21 mouse cellular contexts compared by ENCODE assay signal in the genomic region with DNA sequence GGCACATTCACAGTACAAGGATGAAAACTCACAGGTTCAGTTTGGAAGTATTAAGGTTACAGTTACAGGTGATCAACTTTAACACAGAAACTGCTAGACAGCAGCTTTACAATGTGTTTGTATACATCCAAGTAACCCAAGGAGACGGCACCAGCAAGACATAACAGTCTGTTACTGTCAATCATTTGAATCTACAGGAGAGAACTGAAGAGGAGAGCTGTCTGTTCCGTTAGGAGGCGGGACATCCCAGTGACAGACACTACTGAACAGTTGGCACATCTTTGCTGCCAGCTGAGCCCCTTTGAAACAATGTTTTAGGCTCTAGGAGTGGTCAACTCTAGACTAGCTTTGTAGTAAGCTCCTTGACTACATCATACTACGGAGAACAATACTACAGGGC. TPM values are rescaled to one million over a fixed set of nuclear protein-coding genes. Genes with fewer than 3 reads are reported as not detected.
DNase-seq lines count a peak whose midpoint lies in the region; ATAC-seq and TF ChIP-seq lines count a peak whose summit lies in the region.
"Had no signal": no experiment of that assay in that cellular context is flagged by ENCODE, and none has a peak within 500 bp of the region (broad histone marks: within the 10 kb centered on the region; RNA-seq: fewer than 3 reads in every experiment).

No protein-coding gene starts in this region.

- no peak overlapping the region for H3K27ac ChIP-seq in forebrain, embryonic 13.5 days
- H3K27ac ChIP-seq in forebrain, embryonic 10.5 days, result no peak overlapping the region
- H3K27ac ChIP-seq in forebrain, embryonic 15.5 days (replicated peaks), result no peak overlapping the region
- no peak overlapping the region for H3K27ac ChIP-seq in forebrain, embryonic 12.5 days
- no peak overlapping the region for H3K27ac ChIP-seq in forebrain, postnatal 0 days (ENCODE audit: low read depth, low read length)
- H3K27ac ChIP-seq: embryonic facial prominence, embryonic 10.5 days; embryonic facial prominence, embryonic 12.5 days had no signal

- no peaks in the 10 kb centered on the region for H3K27me3 ChIP-seq in forebrain, embryonic 13.5 days
- H3K27me3 ChIP-seq in forebrain, embryonic 10.5 days (ENCODE audit: poor library complexity, severe bottlenecking), result no peaks in the 10 kb centered on the region
- no peaks in the 10 kb centered on the region for H3K27me3 ChIP-seq in forebrain, embryonic 15.5 days
- H3K27me3 ChIP-seq in forebrain, embryonic 12.5 days, result no peaks in the 10 kb centered on the region
- H3K27me3 ChIP-seq in forebrain, postnatal 0 days (ENCODE audit: insufficient read depth, low read length), result no peaks in the 10 kb centered on the region
- H3K27me3 ChIP-seq: CH12.LX; embryonic facial prominence, embryonic 12.5 days had no signal

- TF ChIP-seq POLR2A in brain, embryonic 14.5 days (IDR thresholded peaks at IDR 0.05; ENCODE audit: borderline replicate concordance, extremely low read depth, insufficient read depth, insufficient read length, poor library complexity, severe bottlenecking), result no peak

- peaks cover 46% of the 10 kb centered on the region for H3K36me3 ChIP-seq in forebrain, embryonic 13.5 days (ENCODE audit: poor library complexity, severe bottlenecking)
- H3K36me3 ChIP-seq in forebrain, embryonic 10.5 days (replicated peaks), result peaks cover 51% of the 10 kb centered on the region
- H3K36me3 ChIP-seq in forebrain, embryonic 15.5 days, result peaks cover 31% of the 10 kb centered on the region; the same call in 1 of the 2 replicates
- peaks cover 34% of the 10 kb centered on the region for H3K36me3 ChIP-seq in forebrain, embryonic 12.5 days (replicated peaks)
- peaks cover 42% of the 10 kb centered on the region for H3K36me3 ChIP-seq in forebrain, postnatal 0 days (ENCODE audit: insufficient read depth)

- no peaks in the 10 kb centered on the region for H3K4me1 ChIP-seq in forebrain, embryonic 13.5 days
- H3K4me1 ChIP-seq in forebrain, embryonic 10.5 days, result no peaks in the 10 kb centered on the region
- H3K4me1 ChIP-seq in forebrain, embryonic 15.5 days, result no peaks in the 10 kb centered on the region
- no peaks in the 10 kb centered on the region for H3K4me1 ChIP-seq in forebrain, embryonic 12.5 days
- no peaks in the 10 kb centered on the region for H3K4me1 ChIP-seq in forebrain, postnatal 0 days (ENCODE audit: insufficient read depth)
- H3K4me1 ChIP-seq: embryonic facial prominence, embryonic 10.5 days; embryonic facial prominence, embryonic 12.5 days had no signal

- no peak overlapping the region for H3K9ac ChIP-seq in forebrain, embryonic 13.5 days
- no peak overlapping the region for H3K9ac ChIP-seq in forebrain, embryonic 15.5 days (replicated peaks)
- H3K9ac ChIP-seq in forebrain, embryonic 12.5 days, result no peak overlapping the region
- H3K9ac ChIP-seq in forebrain, postnatal 0 days, result no peak overlapping the region
- H3K9ac ChIP-seq: embryonic facial prominence, embryonic 12.5 days had no signal

- DNase-seq in forebrain, embryonic 10.5 days (ENCODE audit: extremely low spot score, low spot score), result no peak
- DNase-seq in brain, embryonic 14.5 days (ENCODE audit: low read depth), result peak; percentile 49
- DNase-seq in forebrain, postnatal 0 days, result no peak
- no peak for DNase-seq in MN1 (ENCODE audit: low spot score)
- DNase-seq: adrenal gland, adult 2 months; adrenal gland, postnatal 10 days; adrenal gland, postnatal 25 days; B cell, adult 2 months; cerebellum, adult 11-12 months; cerebellum, adult 2 months; cerebellum, adult 9-10 months; cerebellum, postnatal 10 days; cerebellum, postnatal 25 days had no signal

- ATAC-seq in forebrain, embryonic 13.5 days, result peak; percentile 65; the same call in 1 of the 2 replicates
- peak; percentile 48 for ATAC-seq in forebrain, embryonic 15.5 days (replicated peaks)
- no peak for ATAC-seq in forebrain, embryonic 12.5 days (ENCODE audit: low FRiP score)
- ATAC-seq in forebrain, postnatal 0 days, result peak; percentile 40; the same call in 1 of the 2 replicates
- ATAC-seq: CD4-positive, CD25-positive, alpha-beta regulatory T cell, adult 4 months had no signal

- TF ChIP-seq CTCF in brain, embryonic 14.5 days (IDR thresholded peaks at IDR 0.05; ENCODE audit: borderline replicate concordance, extremely low read depth, insufficient read depth, insufficient read length), result no peak
- TF ChIP-seq CTCF in forebrain, postnatal 0 days (IDR thresholded peaks at IDR 0.05; ENCODE audit: low read depth), result no peak

- no peak overlapping the region for H3K4me2 ChIP-seq in forebrain, embryonic 13.5 days
- H3K4me2 ChIP-seq in forebrain, embryonic 15.5 days (replicated peaks), result no peak overlapping the region
- no peak overlapping the region for H3K4me2 ChIP-seq in forebrain, embryonic 12.5 days
- H3K4me2 ChIP-seq in forebrain, postnatal 0 days (ENCODE audit: low read depth), result no peak overlapping the region
- H3K4me2 ChIP-seq: embryonic facial prominence, embryonic 12.5 days had no signal

- WGBS in forebrain, embryonic 13.5 days, result 84% methylated on average over 4 of the region's 4 CpGs
- 92% methylated on average over 4 of the region's 4 CpGs for whole genome bisulfite sequencing in forebrain, embryonic 10.5 days
- 78% methylated on average over 4 of the region's 4 CpGs for WGBS in forebrain, embryonic 15.5 days
- 93% methylated on average over 4 of the region's 4 CpGs for WGBS in forebrain, embryonic 12.5 days
- WGBS in forebrain, postnatal 0 days, result 74% methylated on average over 4 of the region's 4 CpGs

- H3K9me3 ChIP-seq in forebrain, embryonic 13.5 days (replicated peaks), result no peaks in the 10 kb centered on the region
- no peaks in the 10 kb centered on the region for H3K9me3 ChIP-seq in forebrain, embryonic 10.5 days
- no peaks in the 10 kb centered on the region for H3K9me3 ChIP-seq in forebrain, embryonic 15.5 days
- no peaks in the 10 kb centered on the region for H3K9me3 ChIP-seq in forebrain, embryonic 12.5 days
- no peaks in the 10 kb centered on the region for H3K9me3 ChIP-seq in forebrain, postnatal 0 days (ENCODE audit: low read length)
- H3K9me3 ChIP-seq: embryonic facial prominence, embryonic 10.5 days; embryonic facial prominence, embryonic 12.5 days; G1E had no signal

- H3K4me3 ChIP-seq in forebrain, embryonic 13.5 days, result no peak overlapping the region
- H3K4me3 ChIP-seq in forebrain, embryonic 10.5 days, result no peak overlapping the region
- no peak overlapping the region for H3K4me3 ChIP-seq in forebrain, embryonic 15.5 days
- no peak overlapping the region for H3K4me3 ChIP-seq in forebrain, embryonic 12.5 days (replicated peaks)
- H3K4me3 ChIP-seq in forebrain, postnatal 0 days (ENCODE audit: low read depth, low read length), result no peak overlapping the region
- H3K4me3 ChIP-seq: embryonic facial prominence, embryonic 10.5 days; embryonic facial prominence, embryonic 12.5 days had no signal

RNA-seq across cellular contexts. Expression of a gene that starts 32.9 kb away (rescaled TPM):
- 46.7 and 48.0 TPM in 2 replicates for polyA plus RNA-seq in forebrain, embryonic 13.5 days (2015; fragmentation: Nextera tagmentation; extraction: Ambion mirVana)
- polyA plus RNA-seq in forebrain, embryonic 10.5 days (2016; fragmentation: Nextera tagmentation; extraction: Ambion mirVana), result 36.7 and 38.4 TPM in 2 replicates
- 70.9 and 71.8 TPM in 2 replicates for polyA plus RNA-seq in forebrain, embryonic 15.5 days (2015; fragmentation: Nextera tagmentation; extraction: Ambion mirVana)
- 34.9 and 40.5 TPM in 2 replicates for polyA plus RNA-seq in forebrain, embryonic 12.5 days (2016; fragmentation: Nextera tagmentation; extraction: Ambion mirVana)
- 65.1 and 68.9 TPM in 2 replicates for polyA plus RNA-seq in brain, embryonic 14.5 days (2012; rRNA removed)
- total RNA-seq in forebrain, postnatal 0 days (2014; rRNA removed), result 125 and 135 TPM in 2 replicates
- polyA plus RNA-seq in forebrain, postnatal 0 days (2015; fragmentation: Nextera tagmentation; extraction: Ambion mirVana), result 131 and 136 TPM in 2 replicates

RNA-seq across cellular contexts. Expression of a gene that starts 54.2 kb away (rescaled TPM):
- 32.0 and 39.4 TPM in 2 replicates for polyA plus RNA-seq in forebrain, embryonic 13.5 days (2015; fragmentation: Nextera tagmentation; extraction: Ambion mirVana)
- 27.2 and 29.6 TPM in 2 replicates for polyA plus RNA-seq in forebrain, embryonic 10.5 days (2016; fragmentation: Nextera tagmentation; extraction: Ambion mirVana)
- polyA plus RNA-seq in forebrain, embryonic 15.5 days (2015; fragmentation: Nextera tagmentation; extraction: Ambion mirVana), result 34.4 and 35.6 TPM in 2 replicates
- 47.9 and 48.0 TPM in 2 replicates for polyA plus RNA-seq in forebrain, embryonic 12.5 days (2016; fragmentation: Nextera tagmentation; extraction: Ambion mirVana)
- 43.9 and 61.0 TPM in 2 replicates for polyA plus RNA-seq in brain, embryonic 14.5 days (2012; rRNA removed)
- total RNA-seq in forebrain, postnatal 0 days (2014; rRNA removed), result 28.4 and 52.6 TPM in 2 replicates
- polyA plus RNA-seq in forebrain, postnatal 0 days (2015; fragmentation: Nextera tagmentation; extraction: Ambion mirVana), result 17.8 and 30.1 TPM in 2 replicates
